Mouse (Mus musculus) heart, postnatal 0 days (tissue): ENCODE data around the gene Ifitm7.
"Not testable (repeated sequence)": the region's sequence is repeated elsewhere in the genome, so short reads cannot be mapped to it uniquely, and the experiment has no call there.

Experiments
- CTCF ChIP-seq: IDR thresholded peaks from 2 replicates; pipeline ENCODE4 v1.5.1; 2016; ENCODE audit warnings: antibody characterized with exemption, control low read depth, low read depth
- EP300 ChIP-seq: IDR thresholded peaks from 2 replicates; pipeline ENCODE4 v1.6.1; 2016; ENCODE audit warnings: antibody characterized with exemption, low read depth

DNA sequence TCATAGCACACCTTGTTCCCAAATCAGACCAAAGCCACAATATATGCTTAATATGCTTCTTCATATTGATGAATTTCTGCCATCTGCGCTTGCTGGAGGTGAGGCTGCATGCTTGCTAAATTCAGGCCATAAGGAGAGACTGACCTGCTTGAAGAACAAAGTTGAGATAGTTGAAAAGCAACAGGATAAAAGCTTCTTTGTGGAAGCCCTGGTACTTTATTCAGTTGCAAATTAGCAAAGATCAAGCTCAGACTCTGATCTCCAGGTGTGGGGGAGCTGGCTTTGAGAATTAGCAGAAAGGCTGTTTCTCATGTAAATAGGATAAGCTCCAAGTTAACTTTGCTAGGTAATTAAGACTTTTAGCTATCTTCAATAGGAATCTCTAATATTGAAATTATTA lies 9.7 kb downstream of the Ifitm7 start:
- not testable (repeated sequence) for TF ChIP-seq EP300, CTCF
